Mouse (Mus musculus) natural killer cell, adult 2 months (primary cell): Measurements from ENCODE around the gene Crls1.
A peak's percentile ranks its signal among the peaks of the same experiment; 100 is the strongest.

Experiments used
- DNase-seq, 2 experiments: peaks; one replicate each; pipeline ENCODE4 v3.0.0; 2022; ENCODE audit warnings: low spot score in 2 of 2

The Crls1 gene

DNA sequence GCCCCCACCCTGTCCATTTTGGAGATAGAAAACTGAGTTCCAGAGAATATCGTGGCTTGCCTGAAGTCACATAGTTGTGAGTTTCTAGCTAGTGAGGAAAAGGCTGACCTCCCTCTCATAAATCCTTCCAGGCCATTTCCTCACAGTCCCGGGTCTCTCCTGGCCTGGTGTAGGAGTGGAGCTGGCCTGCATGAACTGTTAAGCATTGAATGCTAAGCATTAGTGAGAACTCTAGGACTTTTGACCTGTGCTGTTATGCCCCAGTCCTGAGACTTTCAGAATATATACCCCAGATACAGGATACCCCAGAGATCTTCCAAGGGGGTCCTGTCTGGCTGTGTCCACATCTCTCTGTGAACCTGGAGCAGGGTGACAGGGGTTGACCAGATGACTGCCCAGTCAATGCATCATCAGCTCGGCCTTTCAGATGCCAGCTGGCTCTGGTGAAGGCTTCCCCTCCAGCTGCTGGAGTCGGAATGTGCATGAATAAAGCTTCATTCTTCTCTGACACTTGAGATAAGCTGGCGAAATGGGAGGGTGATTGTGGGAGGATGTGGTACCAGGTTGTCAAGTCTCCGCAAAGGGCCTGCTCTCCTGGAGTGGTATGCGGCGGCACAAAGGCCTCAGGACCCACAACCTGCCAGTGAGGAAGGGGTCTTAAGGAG is 38.0 kb downstream of the Crls1 start:
- no peak for DNase-seq

DNA sequence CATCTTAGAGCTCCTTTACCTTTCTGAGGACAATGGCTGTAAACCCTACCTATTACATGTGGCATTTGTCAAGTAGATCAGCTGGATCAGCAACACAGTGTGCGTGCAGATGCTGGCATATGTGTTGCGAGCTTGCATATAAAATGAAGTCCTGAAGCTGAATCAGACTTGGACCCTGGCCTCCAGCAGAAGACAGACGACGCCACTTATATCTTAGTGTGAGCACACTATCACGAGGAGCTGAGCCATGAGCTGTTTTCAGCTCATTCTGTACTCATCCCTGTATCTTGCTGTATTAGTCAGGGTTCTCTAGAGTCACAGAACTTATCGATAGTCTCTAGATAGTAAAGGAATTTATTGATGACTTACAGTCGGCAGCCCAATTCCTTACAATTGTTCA is 38.8 kb downstream of the Crls1 start:
- no peak for DNase-seq

DNA sequence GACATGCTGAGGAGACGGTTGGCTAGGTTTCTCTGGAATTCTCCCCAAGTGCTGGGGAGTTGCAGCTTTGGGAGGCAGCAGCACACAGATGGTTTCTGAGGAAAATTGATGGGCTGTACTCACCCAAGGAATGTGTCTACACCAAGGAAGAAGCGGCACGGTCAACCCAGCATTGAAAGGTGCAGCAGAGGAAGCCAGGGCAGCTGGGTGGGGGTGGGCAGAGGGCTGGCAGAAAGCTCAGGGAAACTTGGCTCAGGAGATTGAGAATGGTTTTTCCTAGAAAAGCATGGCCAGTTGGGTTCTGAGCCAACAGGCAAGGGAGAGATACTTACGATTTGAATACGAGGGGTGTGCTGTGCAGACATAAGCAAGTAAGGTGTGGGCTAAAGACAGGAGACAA is 47.4 kb downstream of the Crls1 start:
- DNase-seq, result no peak

DNA sequence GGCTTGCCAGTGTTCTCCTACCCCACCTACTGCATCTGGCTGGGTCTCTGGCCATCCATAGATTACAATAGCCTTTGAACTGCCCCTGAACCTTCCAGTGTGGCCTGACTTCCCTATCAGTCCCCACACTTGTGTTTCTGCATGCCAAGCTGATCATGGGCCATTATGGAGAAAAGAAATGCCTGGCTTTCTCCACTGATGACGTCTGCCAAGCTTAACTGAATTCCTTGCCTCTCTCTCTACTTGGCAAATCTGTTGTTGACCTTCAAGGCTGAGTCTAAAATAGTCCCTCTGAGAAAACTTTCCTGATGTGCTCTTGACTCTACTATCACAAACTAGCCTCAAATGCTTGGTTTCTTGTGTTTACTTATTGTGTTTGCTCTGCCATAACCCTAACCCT is 51.7 kb downstream of the Crls1 start:
- no peak for DNase-seq

GRCm38 (mm10) chr2:132900596-132900995 is 54.1 kb downstream of the Crls1 start:
- DNase-seq, result no peak

- no peak for DNase-seq
These were observed 55.2 kb downstream of the Crls1 start for GRCm38 (mm10) chr2:132901636-132902035.

- no peak for DNase-seq
These were observed 55.6 kb downstream of the Crls1 start for GRCm38 (mm10) chr2:132902056-132902455.

DNA sequence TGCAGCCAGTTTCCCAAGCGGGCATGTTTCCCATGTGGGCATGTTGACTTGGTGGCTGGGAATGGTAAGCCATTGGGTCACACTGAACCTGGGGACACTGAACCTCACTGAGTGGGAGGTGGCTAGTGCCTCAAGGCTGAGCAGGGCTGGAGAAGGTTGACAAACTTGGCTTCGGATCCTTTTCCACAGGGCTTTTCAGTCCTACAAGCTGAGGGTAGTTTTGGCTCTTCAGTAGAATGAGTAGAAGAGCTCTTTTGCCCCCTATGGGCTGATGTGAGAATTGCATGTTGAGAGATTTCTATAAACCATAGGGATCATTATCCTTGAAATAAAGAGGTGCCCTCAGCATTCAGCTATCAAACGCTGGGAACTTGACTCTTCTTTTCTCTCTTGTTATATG is 57.0 kb downstream of the Crls1 start:
- peak; percentile 11 to 26 for DNase-seq

DNA sequence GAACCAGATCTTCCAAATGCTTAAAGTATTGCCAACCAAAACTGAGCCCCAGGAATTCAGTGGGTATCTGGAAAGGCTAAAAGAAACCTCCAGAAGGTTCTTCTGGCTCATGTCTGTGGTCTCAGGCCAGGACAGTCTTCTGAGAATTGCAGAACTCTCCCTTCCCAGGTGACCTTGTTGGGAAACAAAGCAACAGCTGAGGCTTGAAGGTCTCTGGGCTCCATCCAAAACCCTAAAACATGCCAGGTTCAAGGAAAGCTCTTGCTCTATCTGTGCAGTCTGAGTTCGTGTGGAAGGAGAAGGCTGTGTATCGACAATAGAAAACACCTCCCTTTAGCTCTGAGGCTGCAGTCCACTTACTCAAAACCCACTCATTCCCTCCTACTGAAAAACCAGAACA is 58.5 kb downstream of the Crls1 start:
- no peak for DNase-seq

GRCm38 (mm10) chr2:132906763-132907162 is 60.3 kb downstream of the Crls1 start:
- DNase-seq, result no peak

GRCm38 (mm10) chr2:132914785-132915184 is 68.3 kb downstream of the Crls1 start:
- DNase-seq, result no peak
